Mouse (Mus musculus) testis, adult 2 months (tissue): Measurements from ENCODE around the gene Olfr26.

ENCODE experiments used
- CTCF ChIP-seq: fragments of 200-500 bp; IDR thresholded peaks from 2 replicates; pipeline ENCODE4 v1.5.1; 2012; ENCODE audit warnings: low read depth, mild to moderate bottlenecking, inconsistent platforms, low read length, moderate library complexity; ENCODE audit not compliant: control insufficient read depth, insufficient read depth, insufficient replicate concordance
- POLR2A ChIP-seq: fragments of 200-500 bp; IDR thresholded peaks from 2 replicates; pipeline ENCODE4 v1.6.1; 2012; ENCODE audit warnings: low read depth, mild to moderate bottlenecking, inconsistent platforms, low read length, moderate library complexity; ENCODE audit not compliant: control insufficient read depth

DNA sequence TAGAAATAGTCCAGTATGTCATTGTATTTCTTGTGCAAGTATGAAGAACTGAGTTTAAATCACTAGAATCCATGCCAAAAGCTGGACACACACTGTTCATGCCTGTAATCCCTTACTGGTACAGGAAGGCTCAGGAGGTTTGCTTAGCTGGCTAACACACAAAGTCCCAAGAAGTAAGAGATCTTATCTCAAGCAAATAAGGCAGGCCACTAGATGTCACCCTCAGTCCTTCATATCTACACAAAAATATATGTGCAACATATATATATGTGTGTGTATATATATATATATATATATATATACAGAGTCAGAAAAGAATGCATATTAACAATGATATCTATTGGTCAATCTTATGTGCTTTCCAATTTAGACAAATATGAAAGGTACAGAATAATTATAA is 49.2 kb upstream of the Olfr26 start:
- TF ChIP-seq POLR2A, result no peak
- TF ChIP-seq CTCF, result no peak
